Mouse (Mus musculus) stomach, postnatal 0 days (tissue): ENCODE measurements around the gene Srrm3.

ENCODE experiments used
- CTCF ChIP-seq: IDR thresholded peaks from 2 replicates; pipeline ENCODE4 v1.5.1; 2016; ENCODE audit warnings: antibody characterized with exemption, low read depth, mild to moderate bottlenecking, moderate library complexity
- EP300 ChIP-seq: optimal IDR thresholded peaks from 2 replicates; pipeline ENCODE3; 2016; ENCODE audit warnings: antibody characterized with exemption

DNA sequence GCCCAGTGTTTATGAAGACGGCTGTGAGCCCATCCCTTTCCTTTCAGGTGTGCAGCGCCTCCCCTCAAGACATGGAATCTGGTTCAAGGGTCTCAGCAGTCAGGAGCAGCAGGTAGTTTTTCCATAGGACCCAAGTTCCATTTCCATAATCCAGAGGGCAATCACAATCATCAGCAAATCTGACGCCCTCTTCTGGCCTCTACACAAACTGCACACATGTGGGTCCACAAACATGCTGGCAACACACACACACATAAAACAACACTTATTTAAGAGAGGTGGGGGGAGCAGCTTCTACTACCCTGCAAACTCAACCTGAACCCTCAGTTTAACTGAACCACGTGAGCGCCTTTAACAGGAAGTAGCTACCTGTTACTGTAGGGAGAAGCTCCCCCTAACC, 111.9 kb downstream of the Srrm3 start:
- TF ChIP-seq CTCF (peak; percentile 30; the same call in 1 of the 2 replicates), EP300 (no peak)
